Comparison of ENCODE assay signal across 9 mouse cellular contexts in the genomic region with DNA sequence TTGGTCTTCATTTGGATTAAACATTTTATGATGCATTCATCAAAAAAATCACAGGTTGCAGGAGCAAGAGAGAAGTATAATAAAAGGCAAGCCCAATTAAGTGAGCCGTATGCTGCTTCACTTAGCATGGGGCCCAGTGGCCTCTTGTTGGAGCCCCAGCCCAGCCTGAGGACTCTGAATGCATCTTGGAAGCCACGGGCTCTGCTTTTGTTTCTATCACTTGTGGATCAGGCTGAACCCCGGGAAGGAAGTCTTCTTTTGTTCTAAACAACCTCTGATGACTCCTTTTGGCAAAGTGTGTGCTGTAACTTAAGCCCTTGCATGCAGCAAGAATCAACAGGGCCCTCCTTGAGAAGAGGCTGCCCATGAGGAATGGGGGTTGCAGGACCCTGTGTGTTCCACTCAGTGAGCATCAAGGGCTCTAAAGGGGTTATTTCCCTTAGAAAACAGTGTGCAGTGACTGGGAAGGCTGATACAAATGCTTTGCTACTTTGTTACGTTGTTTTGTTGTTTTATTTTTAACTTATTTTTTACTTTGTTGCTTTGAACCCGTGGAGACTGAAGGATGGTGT.
DNase-seq lines count a peak whose midpoint lies in the region; ATAC-seq and TF ChIP-seq lines count a peak whose summit lies in the region.
"Had no signal": no experiment of that assay in that cellular context is flagged by ENCODE, and none has a peak within 500 bp of the region (broad histone marks: within the 10 kb centered on the region; RNA-seq: fewer than 3 reads in every experiment).

No protein-coding gene starts in this region.

- no peak for TF ChIP-seq CTCF in lung, embryonic 14.5 days (IDR thresholded peaks at IDR 0.05; ENCODE audit: low read depth)
- no peak for TF ChIP-seq CTCF in lung, adult 2 months (IDR thresholded peaks at IDR 0.05; ENCODE audit: insufficient read depth, low read length)

- H3K4me1 ChIP-seq in lung, embryonic 14.5 days (ENCODE audit: insufficient read depth) = peaks cover 41% of the 10 kb centered on the region
- peaks cover 12% of the 10 kb centered on the region for H3K4me1 ChIP-seq in lung, adult 2 months (ENCODE audit: control insufficient read depth, insufficient read depth, low read length)
- peaks cover 13% of the 10 kb centered on the region for H3K4me1 ChIP-seq in forebrain, embryonic 15.5 days
- peaks cover 33% of the 10 kb centered on the region for H3K4me1 ChIP-seq in neural tube, embryonic 15.5 days
- peaks cover 6% of the 10 kb centered on the region; the same call in 1 of the 2 replicates for H3K4me1 ChIP-seq in liver, embryonic 12.5 days

- intact Hi-C loops in left cerebral cortex, postnatal 4 days (cut with DNase I) = loop anchor here (10.0 kb wide), 1 partner anchor 224 kb away; no protein-coding TSS in a partner anchor

- no peaks in the 10 kb centered on the region for H3K9me3 ChIP-seq in lung, embryonic 14.5 days (ENCODE audit: low read depth, low read length)
- no peaks in the 10 kb centered on the region for H3K9me3 ChIP-seq in forebrain, embryonic 15.5 days
- no peaks in the 10 kb centered on the region for H3K9me3 ChIP-seq in neural tube, embryonic 15.5 days (replicated peaks)
- H3K9me3 ChIP-seq in liver, embryonic 12.5 days (replicated peaks) = no peaks in the 10 kb centered on the region

- no peak for TF ChIP-seq POLR2A in lung, adult 2 months (IDR thresholded peaks at IDR 0.05; ENCODE audit: borderline replicate concordance, extremely low read depth, low read depth, low read length)

- H3K4me3 ChIP-seq in lung, embryonic 14.5 days (ENCODE audit: low read depth, low read length) = no peak overlapping the region
- H3K4me3 ChIP-seq in lung, adult 2 months (replicated peaks; ENCODE audit: extremely low read depth, low read depth, low read length) = no peak overlapping the region
- H3K4me3 ChIP-seq in forebrain, embryonic 15.5 days = no peak overlapping the region
- H3K4me3 ChIP-seq in neural tube, embryonic 15.5 days (replicated peaks) = no peak overlapping the region
- H3K4me3 ChIP-seq in liver, embryonic 12.5 days = no peak overlapping the region

- ATAC-seq in lung, embryonic 14.5 days (ENCODE audit: insufficient read depth) = 0 out of 2 replicates have a peak, but pooled peaks have one; percentile 16
- peak; percentile 35; the same call in 1 of the 2 replicates for ATAC-seq in forebrain, embryonic 15.5 days (replicated peaks)
- no peak for ATAC-seq in neural tube, embryonic 15.5 days (ENCODE audit: low FRiP score)
- no peak for ATAC-seq in liver, embryonic 12.5 days

- no peak overlapping the region for H3K4me2 ChIP-seq in lung, embryonic 14.5 days
- no peak overlapping the region for H3K4me2 ChIP-seq in forebrain, embryonic 15.5 days (replicated peaks)
- H3K4me2 ChIP-seq in neural tube, embryonic 15.5 days = 0 out of 2 replicates have a peak overlapping the region, but pooled peaks have one; percentile 55
- no peak overlapping the region for H3K4me2 ChIP-seq in liver, embryonic 12.5 days

- no peak overlapping the region for H3K9ac ChIP-seq in lung, embryonic 14.5 days
- no peak overlapping the region for H3K9ac ChIP-seq in forebrain, embryonic 15.5 days (replicated peaks)
- no peak overlapping the region for H3K9ac ChIP-seq in neural tube, embryonic 15.5 days (replicated peaks)
- no peak overlapping the region for H3K9ac ChIP-seq in liver, embryonic 12.5 days

- H3K27ac ChIP-seq in lung, embryonic 14.5 days (ENCODE audit: low read depth) = peak overlapping the region; percentile 48; the same call in 1 of the 2 replicates
- H3K27ac ChIP-seq in forebrain, embryonic 15.5 days (replicated peaks) = no peak overlapping the region
- peak overlapping the region; percentile 37; the same call in 1 of the 2 replicates for H3K27ac ChIP-seq in neural tube, embryonic 15.5 days (replicated peaks)
- H3K27ac ChIP-seq in liver, embryonic 12.5 days = no peak overlapping the region

- 35% methylated on average over 5 of the region's 5 CpGs for WGBS in lung, embryonic 14.5 days
- WGBS in lung, adult 2 months = 37% methylated on average over 5 of the region's 5 CpGs
- WGBS in forebrain, embryonic 15.5 days = 26% methylated on average over 5 of the region's 5 CpGs
- 23% methylated on average over 5 of the region's 5 CpGs for WGBS in neural tube, embryonic 15.5 days
- WGBS in liver, embryonic 12.5 days (ENCODE audit: insufficient replicate concordance) = 37% methylated on average over 5 of the region's 5 CpGs

- no peaks in the 10 kb centered on the region for H3K27me3 ChIP-seq in lung, embryonic 14.5 days (ENCODE audit: insufficient read depth, low read length)
- peaks cover 20% of the 10 kb centered on the region for H3K27me3 ChIP-seq in forebrain, embryonic 15.5 days
- H3K27me3 ChIP-seq in neural tube, embryonic 15.5 days (replicated peaks) = peaks cover 10% of the 10 kb centered on the region; the same call in 1 of the 2 replicates
- no peaks in the 10 kb centered on the region for H3K27me3 ChIP-seq in liver, embryonic 12.5 days (replicated peaks)

- peak; percentile 55 for DNase-seq in lung, embryonic 14.5 days
- no peak for DNase-seq in lung, adult 2 months
- peak; percentile 48 for DNase-seq in kidney, postnatal 14 days
- DNase-seq in left cerebral cortex, adult 8-10 months (ENCODE audit: low spot score in 2 of 2) = no peak
- no peak for DNase-seq in left cerebral cortex, postnatal 4 days

- no peaks in the 10 kb centered on the region for H3K36me3 ChIP-seq in lung, embryonic 14.5 days (ENCODE audit: insufficient read depth)
- no peaks in the 10 kb centered on the region for H3K36me3 ChIP-seq in forebrain, embryonic 15.5 days
- no peaks in the 10 kb centered on the region for H3K36me3 ChIP-seq in neural tube, embryonic 15.5 days
- no peaks in the 10 kb centered on the region for H3K36me3 ChIP-seq in liver, embryonic 12.5 days
- H3K36me3 ChIP-seq: G1E had no signal

Comparison
In these comparisons a context has a peak if more than half of its experiments do, and no peak if none do; other contexts are left out.
1. DNase-seq: peak in lung, embryonic 14.5 days (single experiment) and kidney, postnatal 14 days (single experiment); none in lung, adult 2 months (single experiment), left cerebral cortex, adult 8-10 months (0 of 2) and left cerebral cortex, postnatal 4 days (single experiment).
2. ATAC-seq: peak in lung, embryonic 14.5 days (single experiment) and forebrain, embryonic 15.5 days (single experiment); none in neural tube, embryonic 15.5 days (single experiment) and liver, embryonic 12.5 days (single experiment).
3. H3K27ac ChIP-seq: peak in lung, embryonic 14.5 days (single experiment) and neural tube, embryonic 15.5 days (single experiment); none in forebrain, embryonic 15.5 days (single experiment) and liver, embryonic 12.5 days (single experiment).